Mouse (Mus musculus): ENCODE data around the gene Zfyve26. TPM values are rescaled to one million over a fixed set of nuclear protein-coding genes. Genes with fewer than 3 reads are reported as not detected.
"Not testable (repeated sequence)": the region's sequence is repeated elsewhere in the genome, so short reads cannot be mapped to it uniquely, and the experiment has no call there.

Zfyve26 gene
- polyA plus RNA-seq, 1 experiment from 2014 or later: 16.1 TPM

- not testable (repeated sequence) for H3K27ac ChIP-seq (ENCODE audit: low read depth, low read length); H3K36me3 ChIP-seq (ENCODE audit: control insufficient read depth, insufficient read depth, low read length); H3K9me3 ChIP-seq (ENCODE audit: control insufficient read depth, low read length); H3K27me3 ChIP-seq (ENCODE audit: control insufficient read depth, insufficient read depth, low read length); H3K9ac ChIP-seq (ENCODE audit: low read length); H3K4me1 ChIP-seq (replicated peaks; ENCODE audit: control insufficient read depth, insufficient read depth, low read length); H3K4me3 ChIP-seq (ENCODE audit: low read depth, low read length); H3K4me2 ChIP-seq (ENCODE audit: low read depth, low read length, severe bottlenecking); ATAC-seq (replicated peaks; ENCODE audit: low FRiP score); DNase-seq (ENCODE audit: low spot score)
- 82% methylated on average over 2 of the region's 2 CpGs for WGBS
Measured at GRCm38 (mm10) chr12:79322539-79322938, 26.4 kb upstream of the Zfyve26 start.

- whole genome bisulfite sequencing: 90% methylated on average over 5 of the region's 5 CpGs
- no peaks in the 10 kb centered on the region for H3K4me1 ChIP-seq (replicated peaks; ENCODE audit: control insufficient read depth, insufficient read depth, low read length)
- no peak for DNase-seq (ENCODE audit: low spot score)
- no peak overlapping the region for H3K4me2 ChIP-seq (ENCODE audit: low read depth, low read length, severe bottlenecking)
- H3K27ac ChIP-seq (ENCODE audit: low read depth, low read length): no peak overlapping the region
- no peaks in the 10 kb centered on the region for H3K9me3 ChIP-seq (ENCODE audit: control insufficient read depth, low read length)
- no peaks in the 10 kb centered on the region for H3K36me3 ChIP-seq (ENCODE audit: control insufficient read depth, insufficient read depth, low read length)
- H3K27me3 ChIP-seq (ENCODE audit: control insufficient read depth, insufficient read depth, low read length): no peaks in the 10 kb centered on the region
- no peak for ATAC-seq (replicated peaks; ENCODE audit: low FRiP score)
- no peak overlapping the region for H3K9ac ChIP-seq (ENCODE audit: low read length)
- H3K4me3 ChIP-seq (ENCODE audit: low read depth, low read length): no peak overlapping the region
Measured at GRCm38 (mm10) chr12:79320895-79321294, 24.8 kb upstream of the Zfyve26 start.

- Histone ChIP-seq H3K9ac (ENCODE audit: low read length) (no peak overlapping the region), H3K27ac (ENCODE audit: low read depth, low read length) (no peak overlapping the region), H3K9me3 (ENCODE audit: control insufficient read depth, low read length) (no peaks in the 10 kb centered on the region), H3K27me3 (ENCODE audit: control insufficient read depth, insufficient read depth, low read length) (no peaks in the 10 kb centered on the region), H3K4me1 (replicated peaks; ENCODE audit: control insufficient read depth, insufficient read depth, low read length) (no peaks in the 10 kb centered on the region), H3K4me3 (ENCODE audit: low read depth, low read length) (no peak overlapping the region), H3K4me2 (ENCODE audit: low read depth, low read length, severe bottlenecking) (no peak overlapping the region), H3K36me3 (ENCODE audit: control insufficient read depth, insufficient read depth, low read length) (no peaks in the 10 kb centered on the region)
- DNase-seq (ENCODE audit: low spot score) (no peak), ATAC-seq (replicated peaks; ENCODE audit: low FRiP score) (no peak)
- WGBS: 95% methylated on average over 5 of the region's 5 CpGs
Measured at GRCm38 (mm10) chr12:79317339-79317738, 21.2 kb upstream of the Zfyve26 start.

- 84% methylated on average over 4 of the region's 4 CpGs for WGBS
- H3K4me3 ChIP-seq (ENCODE audit: low read depth, low read length): no peak overlapping the region
- H3K27me3 ChIP-seq (ENCODE audit: control insufficient read depth, insufficient read depth, low read length): no peaks in the 10 kb centered on the region
- ATAC-seq (replicated peaks; ENCODE audit: low FRiP score) (no peak), DNase-seq (ENCODE audit: low spot score) (no peak)
- H3K4me1 ChIP-seq (replicated peaks; ENCODE audit: control insufficient read depth, insufficient read depth, low read length): no peaks in the 10 kb centered on the region
- H3K27ac ChIP-seq (ENCODE audit: low read depth, low read length): no peak overlapping the region
- H3K9me3 ChIP-seq (ENCODE audit: control insufficient read depth, low read length): no peaks in the 10 kb centered on the region
- no peak overlapping the region for H3K9ac ChIP-seq (ENCODE audit: low read length)
- H3K4me2 ChIP-seq (ENCODE audit: low read depth, low read length, severe bottlenecking): no peak overlapping the region
- no peaks in the 10 kb centered on the region for H3K36me3 ChIP-seq (ENCODE audit: control insufficient read depth, insufficient read depth, low read length)
Measured at GRCm38 (mm10) chr12:79313721-79314120, 17.6 kb upstream of the Zfyve26 start.

- Histone ChIP-seq H3K27ac (ENCODE audit: low read depth, low read length) (no peak overlapping the region), H3K4me1 (replicated peaks; ENCODE audit: control insufficient read depth, insufficient read depth, low read length) (no peaks in the 10 kb centered on the region), H3K4me2 (ENCODE audit: low read depth, low read length, severe bottlenecking) (no peak overlapping the region), H3K27me3 (ENCODE audit: control insufficient read depth, insufficient read depth, low read length) (no peaks in the 10 kb centered on the region), H3K4me3 (ENCODE audit: low read depth, low read length) (no peak overlapping the region), H3K36me3 (ENCODE audit: control insufficient read depth, insufficient read depth, low read length) (no peaks in the 10 kb centered on the region), H3K9me3 (ENCODE audit: control insufficient read depth, low read length) (no peaks in the 10 kb centered on the region), H3K9ac (ENCODE audit: low read length) (no peak overlapping the region)
- no peak for ATAC-seq (replicated peaks; ENCODE audit: low FRiP score)
- WGBS: 81% methylated on average over 4 of the region's 4 CpGs
- no peak for DNase-seq (ENCODE audit: low spot score)
Measured at GRCm38 (mm10) chr12:79306013-79306412, 9.9 kb upstream of the Zfyve26 start.

- Histone ChIP-seq H3K9ac (ENCODE audit: low read length) (no peak overlapping the region), H3K4me1 (replicated peaks; ENCODE audit: control insufficient read depth, insufficient read depth, low read length) (no peaks in the 10 kb centered on the region), H3K27ac (ENCODE audit: low read depth, low read length) (no peak overlapping the region), H3K36me3 (ENCODE audit: control insufficient read depth, insufficient read depth, low read length) (no peaks in the 10 kb centered on the region), H3K4me2 (ENCODE audit: low read depth, low read length, severe bottlenecking) (no peak overlapping the region), H3K4me3 (ENCODE audit: low read depth, low read length) (no peak overlapping the region), H3K27me3 (ENCODE audit: control insufficient read depth, insufficient read depth, low read length) (no peaks in the 10 kb centered on the region), H3K9me3 (ENCODE audit: control insufficient read depth, low read length) (no peaks in the 10 kb centered on the region)
- 63% methylated on average over 1 of the region's 1 CpGs for WGBS
- DNase-seq (ENCODE audit: low spot score) (no peak), ATAC-seq (replicated peaks; ENCODE audit: low FRiP score) (no peak)
Measured at GRCm38 (mm10) chr12:79305131-79305530, 9.0 kb upstream of the Zfyve26 start.

GRCm38 (mm10) chr12:79301802-79302201 lies 5.7 kb upstream of the Zfyve26 start:
- H3K9ac ChIP-seq (ENCODE audit: low read length): no peak overlapping the region
- H3K4me2 ChIP-seq (ENCODE audit: low read depth, low read length, severe bottlenecking): no peak overlapping the region
- no peaks in the 10 kb centered on the region for H3K27me3 ChIP-seq (ENCODE audit: control insufficient read depth, insufficient read depth, low read length)
- H3K9me3 ChIP-seq (ENCODE audit: control insufficient read depth, low read length): no peaks in the 10 kb centered on the region
- no peak for ATAC-seq (replicated peaks; ENCODE audit: low FRiP score)
- no peaks in the 10 kb centered on the region for H3K36me3 ChIP-seq (ENCODE audit: control insufficient read depth, insufficient read depth, low read length)
- H3K27ac ChIP-seq (ENCODE audit: low read depth, low read length): no peak overlapping the region
- 91% methylated on average over 9 of the region's 9 CpGs for WGBS
- no peak overlapping the region for H3K4me3 ChIP-seq (ENCODE audit: low read depth, low read length)
- no peak for DNase-seq (ENCODE audit: low spot score)
- no peaks in the 10 kb centered on the region for H3K4me1 ChIP-seq (replicated peaks; ENCODE audit: control insufficient read depth, insufficient read depth, low read length)

- peak overlapping the region; percentile 56 for H3K4me2 ChIP-seq (ENCODE audit: low read depth, low read length, severe bottlenecking)
- 15% methylated on average over 15 of the region's 15 CpGs for WGBS
- H3K27me3 ChIP-seq (ENCODE audit: control insufficient read depth, insufficient read depth, low read length): no peaks in the 10 kb centered on the region
- no peaks in the 10 kb centered on the region for H3K4me1 ChIP-seq (replicated peaks; ENCODE audit: control insufficient read depth, insufficient read depth, low read length)
- H3K27ac ChIP-seq (ENCODE audit: low read depth, low read length): no peak overlapping the region
- peak overlapping the region; percentile 60 for H3K9ac ChIP-seq (ENCODE audit: low read length)
- no peak for ATAC-seq (replicated peaks; ENCODE audit: low FRiP score)
- peak overlapping the region; percentile 56 for H3K4me3 ChIP-seq (ENCODE audit: low read depth, low read length)
- no peaks in the 10 kb centered on the region for H3K36me3 ChIP-seq (ENCODE audit: control insufficient read depth, insufficient read depth, low read length)
- H3K9me3 ChIP-seq (ENCODE audit: control insufficient read depth, low read length): no peaks in the 10 kb centered on the region
- no peak for DNase-seq (ENCODE audit: low spot score)
Measured at GRCm38 (mm10) chr12:79297884-79298636, 2.0 kb upstream of the Zfyve26 start.

GRCm38 (mm10) chr12:79297121-79297576 lies 1.0 kb upstream of the Zfyve26 start, which contains the start of gene Rad51b:
Gene Rad51b, plus strand, starts transcription at chr12:79297282.
- Histone ChIP-seq H3K27me3 (ENCODE audit: control insufficient read depth, insufficient read depth, low read length) (no peaks in the 10 kb centered on the region), H3K27ac (ENCODE audit: low read depth, low read length) (no peak within 1 kb of the TSS; the same call in 1 of the 2 replicates), H3K4me3 (ENCODE audit: low read depth, low read length) (peak within 1 kb of the TSS; percentile 56), H3K4me2 (ENCODE audit: low read depth, low read length, severe bottlenecking) (peak within 1 kb of the TSS; percentile 56), H3K9ac (ENCODE audit: low read length) (peak within 1 kb of the TSS; percentile 68), H3K36me3 (ENCODE audit: control insufficient read depth, insufficient read depth, low read length) (no peaks in the 10 kb centered on the region), H3K9me3 (ENCODE audit: control insufficient read depth, low read length) (no peaks in the 10 kb centered on the region), H3K4me1 (replicated peaks; ENCODE audit: control insufficient read depth, insufficient read depth, low read length) (no peaks in the 10 kb centered on the region)
- 0% methylated on average over 21 of the region's 21 CpGs for WGBS
- DNase-seq (ENCODE audit: low spot score): peak; percentile 80
- peak; percentile 82 for ATAC-seq (replicated peaks; ENCODE audit: low FRiP score)
